Mouse (Mus musculus): ENCODE data around the gene Dhx57. TPM values are rescaled to one million over a fixed set of nuclear protein-coding genes. Genes with fewer than 3 reads are reported as not detected.
"Not testable (repeated sequence)": the region's sequence is repeated elsewhere in the genome, so short reads cannot be mapped to it uniquely, and the experiment has no call there.

Dhx57 gene
- polyA plus RNA-seq, 1 experiment from 2014 or later, result 8.6 TPM

DNA sequence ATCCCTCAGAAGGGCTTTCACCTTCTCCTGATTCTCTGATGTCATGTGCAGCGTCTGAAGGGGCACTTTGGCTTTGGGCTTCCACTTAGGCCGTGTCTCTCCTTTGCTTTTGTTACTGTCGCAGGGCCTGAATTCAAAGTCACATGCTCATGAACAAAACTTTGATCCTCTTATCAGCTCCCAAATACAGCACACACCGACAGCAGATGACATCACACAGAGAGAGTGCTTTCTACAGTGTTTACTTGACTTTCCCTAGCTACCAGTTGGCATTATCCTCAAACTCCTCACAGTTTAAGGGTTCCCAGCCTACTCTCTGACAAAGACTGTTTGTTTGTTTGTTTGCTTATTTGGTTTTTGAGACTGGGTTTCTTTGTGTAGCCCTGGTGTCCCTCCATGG is 12.0 kb downstream of the Dhx57 start:
- Histone ChIP-seq H3K9ac (ENCODE audit: low read length) (no peak overlapping the region), H3K9me3 (replicated peaks; ENCODE audit: control insufficient read depth, low read length) (no peaks in the 10 kb centered on the region), H3K4me2 (ENCODE audit: low read depth, low read length) (no peak overlapping the region), H3K27ac (ENCODE audit: low read length) (no peak overlapping the region), H3K4me3 (ENCODE audit: low read length) (no peak overlapping the region), H3K27me3 (ENCODE audit: control insufficient read depth, insufficient read depth, low read length) (no peaks in the 10 kb centered on the region), H3K36me3 (ENCODE audit: control insufficient read depth, insufficient read depth) (peaks cover 33% of the 10 kb centered on the region), H3K4me1 (ENCODE audit: control insufficient read depth, insufficient read depth, low read length) (no peaks in the 10 kb centered on the region)
- 65% methylated on average over 4 of the region's 4 CpGs for WGBS
- no peak for ATAC-seq (replicated peaks; ENCODE audit: extremely low read depth, insufficient read depth, low FRiP score)

DNA sequence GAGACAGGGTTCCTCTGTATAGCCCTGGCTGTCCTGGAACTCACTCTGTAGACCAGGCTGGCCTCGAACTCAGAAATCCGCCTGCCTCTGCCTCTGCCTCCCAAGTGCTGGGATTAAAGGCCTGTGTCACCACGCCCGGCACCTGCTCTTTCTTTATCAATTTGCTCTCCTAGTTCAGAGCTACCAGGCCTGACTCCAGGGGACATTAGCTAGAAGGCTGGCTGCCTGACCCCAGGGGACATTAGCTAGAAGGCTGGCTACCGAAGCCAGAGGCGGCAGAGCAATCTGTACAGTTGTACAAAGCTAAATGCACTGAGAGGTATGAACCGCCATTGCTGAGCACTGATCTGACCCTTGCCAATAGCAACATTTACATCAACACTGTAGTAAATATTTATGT is 19.7 kb downstream of the Dhx57 start:
- H3K9ac ChIP-seq (ENCODE audit: low read length); H3K4me3 ChIP-seq (ENCODE audit: low read length); H3K4me2 ChIP-seq (ENCODE audit: low read depth, low read length); H3K4me1 ChIP-seq (ENCODE audit: control insufficient read depth, insufficient read depth, low read length); H3K9me3 ChIP-seq (replicated peaks; ENCODE audit: control insufficient read depth, low read length); H3K27me3 ChIP-seq (ENCODE audit: control insufficient read depth, insufficient read depth, low read length); H3K27ac ChIP-seq (ENCODE audit: low read length); ATAC-seq (replicated peaks; ENCODE audit: extremely low read depth, insufficient read depth, low FRiP score): not testable (repeated sequence)
- 90% methylated on average over 7 of the region's 7 CpGs for WGBS
- peaks cover 44% of the 10 kb centered on the region for H3K36me3 ChIP-seq (ENCODE audit: control insufficient read depth, insufficient read depth)

GRCm38 (mm10) chr17:80268151-80268550 is 22.1 kb downstream of the Dhx57 start:
- H3K36me3 ChIP-seq (ENCODE audit: control insufficient read depth, insufficient read depth), result peaks cover 44% of the 10 kb centered on the region
- WGBS, result 93% methylated on average over 3 of the region's 3 CpGs
- ATAC-seq (replicated peaks; ENCODE audit: extremely low read depth, insufficient read depth, low FRiP score), result no peak

DNA sequence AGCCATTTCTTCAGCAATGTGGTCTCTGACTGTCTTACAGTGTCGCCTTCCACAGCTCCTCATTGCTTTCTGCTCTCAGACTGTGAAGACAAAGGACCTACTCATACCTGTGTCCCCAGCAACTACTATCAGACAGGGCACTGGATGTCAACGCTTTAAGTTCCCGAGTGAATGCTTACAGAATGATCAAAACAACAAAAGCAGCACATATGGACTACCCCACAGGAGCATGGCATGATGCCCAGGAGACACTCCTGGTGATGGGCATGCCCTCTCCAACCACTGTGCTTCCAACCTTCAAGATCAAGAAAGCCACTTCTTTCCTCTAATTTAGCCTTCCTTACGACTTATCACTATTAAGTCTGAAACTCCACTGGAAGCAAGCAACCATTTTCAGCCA is 23.2 kb downstream of the Dhx57 start:
- H3K36me3 ChIP-seq (ENCODE audit: control insufficient read depth, insufficient read depth), result peaks cover 38% of the 10 kb centered on the region
- no peaks in the 10 kb centered on the region for H3K27me3 ChIP-seq (ENCODE audit: control insufficient read depth, insufficient read depth, low read length)
- no peak for ATAC-seq (replicated peaks; ENCODE audit: extremely low read depth, insufficient read depth, low FRiP score)
- no peak overlapping the region for H3K27ac ChIP-seq (ENCODE audit: low read length)
- H3K4me1 ChIP-seq (ENCODE audit: control insufficient read depth, insufficient read depth, low read length), result no peaks in the 10 kb centered on the region
- H3K9me3 ChIP-seq (replicated peaks; ENCODE audit: control insufficient read depth, low read length), result no peaks in the 10 kb centered on the region
- H3K9ac ChIP-seq (ENCODE audit: low read length), result no peak overlapping the region
- no peak overlapping the region for H3K4me3 ChIP-seq (ENCODE audit: low read length)
- WGBS, result 87% methylated on average over 4 of the region's 4 CpGs
- H3K4me2 ChIP-seq (ENCODE audit: low read depth, low read length), result no peak overlapping the region

More at GRCm38 (mm10) chr17:80268151-80268550, 22.1 kb downstream of the Dhx57 start:
- no peaks in the 10 kb centered on the region for H3K9me3 ChIP-seq (replicated peaks; ENCODE audit: control insufficient read depth, low read length)
- H3K4me2 ChIP-seq (ENCODE audit: low read depth, low read length), result no peak overlapping the region
- no peaks in the 10 kb centered on the region for H3K27me3 ChIP-seq (ENCODE audit: control insufficient read depth, insufficient read depth, low read length)
- H3K4me1 ChIP-seq (ENCODE audit: control insufficient read depth, insufficient read depth, low read length), result no peaks in the 10 kb centered on the region
- no peak overlapping the region for H3K4me3 ChIP-seq (ENCODE audit: low read length)
- H3K27ac ChIP-seq (ENCODE audit: low read length), result no peak overlapping the region
- H3K9ac ChIP-seq (ENCODE audit: low read length), result no peak overlapping the region

DNA sequence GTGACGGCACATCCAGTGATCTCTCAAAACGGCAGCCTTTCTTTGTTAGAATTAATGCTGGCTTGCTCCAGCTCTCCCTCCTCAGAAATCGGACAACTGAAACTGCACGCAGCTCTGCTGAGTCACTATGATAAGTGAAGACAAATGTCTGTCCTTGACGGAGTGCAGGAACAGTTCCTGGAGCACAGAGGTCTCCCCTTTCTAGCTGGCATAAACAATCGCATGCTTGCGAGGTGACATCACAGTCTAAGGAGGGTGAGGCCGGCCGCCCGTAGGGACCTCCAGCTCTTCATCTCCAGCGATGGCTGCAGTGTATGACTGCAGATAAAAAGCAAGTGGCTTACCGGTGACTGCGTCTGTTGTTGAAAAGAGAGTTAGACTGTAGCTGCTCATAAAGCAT is 35.1 kb downstream of the Dhx57 start:
- Histone ChIP-seq H3K9ac (ENCODE audit: low read length) (peak overlapping the region; percentile 6), H3K36me3 (ENCODE audit: control insufficient read depth, insufficient read depth) (peaks cover 57% of the 10 kb centered on the region), H3K27me3 (ENCODE audit: control insufficient read depth, insufficient read depth, low read length) (no peaks in the 10 kb centered on the region), H3K4me2 (ENCODE audit: low read depth, low read length) (peak overlapping the region; percentile 29), H3K4me3 (ENCODE audit: low read length) (0 out of 2 replicates have a peak overlapping the region, but pooled peaks have one; percentile 1), H3K4me1 (ENCODE audit: control insufficient read depth, insufficient read depth, low read length) (peaks cover 5% of the 10 kb centered on the region), H3K27ac (ENCODE audit: low read length) (peak overlapping the region; percentile 67), H3K9me3 (replicated peaks; ENCODE audit: control insufficient read depth, low read length) (peaks cover 3% of the 10 kb centered on the region; the same call in 1 of the 2 replicates)
- 12% methylated on average over 13 of the region's 13 CpGs for WGBS
- peak; percentile 91 for ATAC-seq (replicated peaks; ENCODE audit: extremely low read depth, insufficient read depth, low FRiP score)

DNA sequence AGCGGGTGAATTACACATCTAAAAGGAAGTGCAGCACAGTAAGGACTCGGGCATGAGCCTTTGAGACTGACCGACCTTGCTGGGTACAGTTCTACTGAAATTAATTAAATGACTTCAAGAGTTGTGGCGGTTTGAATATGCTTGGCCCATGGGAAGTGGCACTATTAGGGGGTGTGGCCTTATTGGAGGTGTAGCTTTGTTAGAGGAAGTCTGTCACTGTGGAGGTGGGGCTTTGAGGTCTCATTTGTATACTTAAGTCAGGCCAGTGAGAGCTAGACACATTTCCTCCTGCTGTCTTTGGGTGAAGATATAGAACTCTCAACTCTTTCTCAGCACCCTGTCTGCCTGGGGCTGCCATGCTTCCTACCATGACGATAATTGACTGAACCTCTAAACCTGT is 35.9 kb downstream of the Dhx57 start:
- no peak for ATAC-seq (replicated peaks; ENCODE audit: extremely low read depth, insufficient read depth, low FRiP score)
- peaks cover 3% of the 10 kb centered on the region; the same call in 1 of the 2 replicates for H3K9me3 ChIP-seq (replicated peaks; ENCODE audit: control insufficient read depth, low read length)
- H3K4me3 ChIP-seq (ENCODE audit: low read length), result no peak overlapping the region
- H3K27ac ChIP-seq (ENCODE audit: low read length), result peak overlapping the region; percentile 67
- WGBS, result 92% methylated on average over 5 of the region's 5 CpGs
- no peak overlapping the region for H3K4me2 ChIP-seq (ENCODE audit: low read depth, low read length)
- H3K4me1 ChIP-seq (ENCODE audit: control insufficient read depth, insufficient read depth, low read length), result peaks cover 5% of the 10 kb centered on the region
- no peak overlapping the region for H3K9ac ChIP-seq (ENCODE audit: low read length)
- H3K27me3 ChIP-seq (ENCODE audit: control insufficient read depth, insufficient read depth, low read length), result no peaks in the 10 kb centered on the region
- peaks cover 61% of the 10 kb centered on the region for H3K36me3 ChIP-seq (ENCODE audit: control insufficient read depth, insufficient read depth)

DNA sequence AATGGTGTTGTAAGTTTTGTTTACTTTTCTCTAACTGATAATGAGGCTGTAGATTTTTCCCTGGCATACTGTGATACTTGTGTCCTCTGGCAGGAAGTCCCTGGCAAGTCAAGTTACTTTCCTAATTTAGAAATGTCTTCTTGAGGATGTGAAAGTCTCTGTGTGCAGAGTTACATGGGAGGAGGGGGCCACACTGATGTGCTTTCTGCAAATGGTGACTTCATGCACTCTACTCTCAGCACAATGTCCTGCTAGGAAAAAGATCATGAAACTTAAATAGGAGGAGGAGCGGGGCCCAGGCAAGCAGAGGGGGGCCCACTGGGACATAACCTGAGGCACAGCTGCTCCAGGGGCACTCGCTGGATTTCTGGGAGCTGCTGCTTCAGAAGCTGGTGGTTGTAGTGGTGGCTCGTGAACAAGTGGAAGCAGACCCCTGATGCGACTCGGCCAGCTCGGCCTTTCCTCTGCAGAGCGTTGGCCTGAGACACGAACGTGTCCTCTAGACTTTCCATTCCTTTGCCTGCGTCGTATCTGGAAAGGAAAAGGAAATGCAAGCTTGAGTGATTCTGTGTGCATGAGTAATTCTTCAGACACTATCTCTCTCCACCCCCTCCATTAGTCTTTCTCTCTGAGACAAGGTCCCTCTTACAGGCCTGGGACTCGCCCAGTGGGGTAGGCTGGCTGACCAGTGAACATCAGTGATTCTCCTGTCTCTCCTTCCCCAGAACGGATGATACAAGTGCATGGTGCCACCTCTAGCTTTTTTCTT is 37.3 kb downstream of the Dhx57 start:
- peaks cover 5% of the 10 kb centered on the region for H3K4me1 ChIP-seq (ENCODE audit: control insufficient read depth, insufficient read depth, low read length)
- WGBS, result 57% methylated on average over 13 of the region's 13 CpGs
- no peaks in the 10 kb centered on the region for H3K27me3 ChIP-seq (ENCODE audit: control insufficient read depth, insufficient read depth, low read length)
- peak; percentile 50; the same call in 1 of the 2 replicates for ATAC-seq (replicated peaks; ENCODE audit: extremely low read depth, insufficient read depth, low FRiP score)
- no peak overlapping the region for H3K9ac ChIP-seq (ENCODE audit: low read length)
- H3K9me3 ChIP-seq (replicated peaks; ENCODE audit: control insufficient read depth, low read length), result peaks cover 3% of the 10 kb centered on the region; the same call in 1 of the 2 replicates
- peaks cover 51% of the 10 kb centered on the region for H3K36me3 ChIP-seq (ENCODE audit: control insufficient read depth, insufficient read depth)
- H3K27ac ChIP-seq (ENCODE audit: low read length), result peak overlapping the region; percentile 78
- no peak overlapping the region for H3K4me2 ChIP-seq (ENCODE audit: low read depth, low read length)
- H3K4me3 ChIP-seq (ENCODE audit: low read length), result no peak overlapping the region

- no peaks in the 10 kb centered on the region for H3K9me3 ChIP-seq (replicated peaks; ENCODE audit: control insufficient read depth, low read length)
- ATAC-seq (replicated peaks; ENCODE audit: extremely low read depth, insufficient read depth, low FRiP score), result no peak
- no peak overlapping the region for H3K9ac ChIP-seq (ENCODE audit: low read length)
- no peak overlapping the region for H3K4me3 ChIP-seq (ENCODE audit: low read length)
- H3K36me3 ChIP-seq (ENCODE audit: control insufficient read depth, insufficient read depth), result peaks cover 58% of the 10 kb centered on the region
- H3K27ac ChIP-seq (ENCODE audit: low read length), result no peak overlapping the region
- H3K4me1 ChIP-seq (ENCODE audit: control insufficient read depth, insufficient read depth, low read length), result no peaks in the 10 kb centered on the region
- WGBS, result 72% methylated on average over 13 of the region's 13 CpGs
- H3K4me2 ChIP-seq (ENCODE audit: low read depth, low read length), result no peak overlapping the region
- H3K27me3 ChIP-seq (ENCODE audit: control insufficient read depth, insufficient read depth, low read length), result no peaks in the 10 kb centered on the region
Measured at GRCm38 (mm10) chr17:80243116-80243515, 47.2 kb downstream of the Dhx57 start.

- Histone ChIP-seq H3K4me1 (ENCODE audit: control insufficient read depth, insufficient read depth, low read length) (no peaks in the 10 kb centered on the region), H3K27me3 (ENCODE audit: control insufficient read depth, insufficient read depth, low read length) (no peaks in the 10 kb centered on the region), H3K4me3 (ENCODE audit: low read length) (no peak overlapping the region), H3K9ac (ENCODE audit: low read length) (no peak overlapping the region), H3K9me3 (replicated peaks; ENCODE audit: control insufficient read depth, low read length) (no peaks in the 10 kb centered on the region), H3K27ac (ENCODE audit: low read length) (no peak overlapping the region), H3K4me2 (ENCODE audit: low read depth, low read length) (no peak overlapping the region), H3K36me3 (ENCODE audit: control insufficient read depth, insufficient read depth) (peaks cover 56% of the 10 kb centered on the region)
- ATAC-seq (replicated peaks; ENCODE audit: extremely low read depth, insufficient read depth, low FRiP score), result no peak
- 83% methylated on average over 9 of the region's 9 CpGs for WGBS
Measured at GRCm38 (mm10) chr17:80241594-80241993, 48.7 kb downstream of the Dhx57 start.
